Comparison of ENCODE assay signal across 8 mouse cellular contexts in the genomic region with DNA sequence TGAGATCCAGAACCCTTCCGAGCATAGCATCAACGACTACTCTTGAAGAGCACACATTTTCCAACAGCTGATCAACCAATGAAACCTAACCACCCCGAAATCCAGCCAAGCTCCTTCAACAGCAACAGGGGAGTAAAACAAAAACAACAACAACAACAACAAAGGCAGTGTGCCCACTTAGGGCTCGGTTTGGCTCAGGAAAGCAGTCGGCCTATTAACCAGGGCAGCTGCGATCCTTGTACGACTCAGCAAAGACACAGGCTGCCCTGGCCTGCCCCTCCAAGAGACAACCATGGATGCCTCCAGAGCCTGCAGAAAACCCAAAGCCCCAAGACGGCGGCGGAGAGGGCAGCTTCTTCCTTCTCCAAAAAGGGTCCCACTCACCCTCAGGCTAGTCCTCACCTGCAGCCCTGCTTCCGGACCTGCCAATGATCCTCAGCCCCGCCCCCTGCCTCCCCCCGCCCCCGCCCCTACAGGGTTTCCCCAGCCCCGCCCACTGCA. TPM values are rescaled to one million over a fixed set of nuclear protein-coding genes. Genes with fewer than 3 reads are reported as not detected.
DNase-seq lines count a peak whose midpoint lies in the region; ATAC-seq and TF ChIP-seq lines count a peak whose summit lies in the region.

No protein-coding gene starts in this region.

- no peaks in the 10 kb centered on the region for H3K27me3 ChIP-seq in kidney, postnatal 0 days (ENCODE audit: insufficient read depth, low read length)
- H3K27me3 ChIP-seq in heart, postnatal 0 days (ENCODE audit: control insufficient read depth, insufficient read depth, low read length): no peaks in the 10 kb centered on the region
- H3K27me3 ChIP-seq in midbrain, embryonic 10.5 days (ENCODE audit: low read depth, poor library complexity, severe bottlenecking): peaks cover 10% of the 10 kb centered on the region

- H3K9me3 ChIP-seq in kidney, postnatal 0 days (replicated peaks; ENCODE audit: low read length): no peaks in the 10 kb centered on the region
- no peaks in the 10 kb centered on the region for H3K9me3 ChIP-seq in heart, postnatal 0 days (replicated peaks; ENCODE audit: control insufficient read depth, low read length)
- no peaks in the 10 kb centered on the region for H3K9me3 ChIP-seq in midbrain, embryonic 10.5 days (replicated peaks)

- peak overlapping the region; percentile 68 for H3K4me2 ChIP-seq in kidney, postnatal 0 days (ENCODE audit: low read length)
- peak overlapping the region; percentile 87 for H3K4me2 ChIP-seq in heart, postnatal 0 days (ENCODE audit: low read depth, low read length)

- no peak for TF ChIP-seq CTCF in kidney, postnatal 0 days (IDR thresholded peaks at IDR 0.05; ENCODE audit: low read depth)
- TF ChIP-seq CTCF in bone marrow macrophage, adult 2 months (IDR thresholded peaks at IDR 0.05; ENCODE audit: low read depth, low read length): no peak
- TF ChIP-seq CTCF in heart, postnatal 0 days (IDR thresholded peaks at IDR 0.05; ENCODE audit: low read depth): no peak

- H3K27ac ChIP-seq in kidney, postnatal 0 days: peak overlapping the region; percentile 54
- H3K27ac ChIP-seq in bone marrow macrophage, adult 2 months (ENCODE audit: insufficient read depth, low read depth, low read length): no peak overlapping the region
- no peak overlapping the region for H3K27ac ChIP-seq in heart, postnatal 0 days (ENCODE audit: low read depth)
- H3K27ac ChIP-seq in midbrain, embryonic 10.5 days (replicated peaks): peak overlapping the region; percentile 94

- ATAC-seq in kidney, postnatal 0 days (replicated peaks; ENCODE audit: low FRiP score, low read depth): peak; percentile 33; the same call in 1 of the 2 replicates
- ATAC-seq in heart, postnatal 0 days (ENCODE audit: insufficient read depth, low read depth): no peak

- DNase-seq in kidney, postnatal 0 days (ENCODE audit: low spot score): no peak
- DNase-seq in kidney, postnatal 4 days: no peak
- no peak for DNase-seq in heart, postnatal 0 days (ENCODE audit: low spot score)
- no peak for DNase-seq in midbrain, embryonic 10.5 days (ENCODE audit: low spot score)
- no peak for DNase-seq in left cerebral cortex, adult 18-20 months (ENCODE audit: low spot score in 2 of 2)
- no peak for DNase-seq in frontal cortex, adult 2 months (ENCODE audit: extremely low spot score in 1 of 2, low spot score in 1 of 2)
- DNase-seq in urinary bladder, postnatal 14 days (ENCODE audit: low spot score): no peak

- no peak for TF ChIP-seq POLR2A in bone marrow macrophage, adult 2 months (IDR thresholded peaks at IDR 0.05; ENCODE audit: borderline replicate concordance, low read depth, low read length)

- 13% methylated on average over 11 of the region's 15 CpGs for WGBS in kidney, postnatal 0 days
- 14% methylated on average over 14 of the region's 15 CpGs for WGBS in heart, postnatal 0 days
- WGBS in midbrain, embryonic 10.5 days: 18% methylated on average over 15 of the region's 15 CpGs

- TF ChIP-seq EP300 in heart, postnatal 0 days (IDR thresholded peaks at IDR 0.05; ENCODE audit: low read depth): no peak

- peak overlapping the region; percentile 57 for H3K4me3 ChIP-seq in kidney, postnatal 0 days (replicated peaks; ENCODE audit: low read depth, low read length)
- peak overlapping the region; percentile 63 for H3K4me3 ChIP-seq in bone marrow macrophage, adult 2 months (ENCODE audit: insufficient read depth, low read length)
- peak overlapping the region; percentile 74 for H3K4me3 ChIP-seq in heart, postnatal 0 days (ENCODE audit: low read depth, low read length)
- peak overlapping the region; percentile 75 for H3K4me3 ChIP-seq in midbrain, embryonic 10.5 days

- 0 out of 2 replicates have a peak overlapping the region, but pooled peaks have one; percentile 46 for H3K9ac ChIP-seq in kidney, postnatal 0 days (ENCODE audit: low read depth, low read length)
- H3K9ac ChIP-seq in heart, postnatal 0 days (replicated peaks; ENCODE audit: low read depth, low read length): no peak overlapping the region

- no peaks in the 10 kb centered on the region for H3K4me1 ChIP-seq in kidney, postnatal 0 days (replicated peaks; ENCODE audit: insufficient read depth, low read length)
- no peaks in the 10 kb centered on the region; the same call in 1 of the 2 replicates for H3K4me1 ChIP-seq in bone marrow macrophage, adult 2 months (ENCODE audit: control insufficient read depth, insufficient read depth, low read length)
- no peaks in the 10 kb centered on the region for H3K4me1 ChIP-seq in heart, postnatal 0 days (ENCODE audit: control insufficient read depth, insufficient read depth)
- H3K4me1 ChIP-seq in midbrain, embryonic 10.5 days: peaks cover 25% of the 10 kb centered on the region

- no peaks in the 10 kb centered on the region for H3K36me3 ChIP-seq in kidney, postnatal 0 days (ENCODE audit: insufficient read depth, low read length)
- no peaks in the 10 kb centered on the region for H3K36me3 ChIP-seq in heart, postnatal 0 days (replicated peaks; ENCODE audit: control insufficient read depth, insufficient read depth, low read length)
- H3K36me3 ChIP-seq in midbrain, embryonic 10.5 days: no peaks in the 10 kb centered on the region

RNA-seq across cellular contexts. Expression of a gene that starts 1.0 kb away (rescaled TPM):
- 3.1 and 3.4 TPM in 2 replicates for polyA plus RNA-seq in kidney, postnatal 0 days (2015; fragmentation: Nextera tagmentation; extraction: Ambion mirVana)
- 7.4 and 7.6 TPM in 2 replicates for polyA plus RNA-seq in bone marrow macrophage, adult 2 months (2012; ENCODE audit: insufficient read depth, insufficient read length, missing spikeins)
- total RNA-seq in heart, postnatal 0 days (2014; rRNA removed; ENCODE audit: low replicate concordance): 3.4 and 6.9 TPM in 2 replicates
- 2.7 and 3.2 TPM in 2 replicates for polyA plus RNA-seq in heart, postnatal 0 days (2015; fragmentation: Nextera tagmentation; extraction: Ambion mirVana)
- 6.9 and 11.4 TPM in 2 replicates for polyA plus RNA-seq in midbrain, embryonic 10.5 days (2016; fragmentation: Nextera tagmentation; extraction: Ambion mirVana)
- 10 to 100 TPM; 63.7 to 63.9 TPM for total RNA-seq in left cerebral cortex, adult 18-20 months (2021)
- polyA plus RNA-seq in frontal cortex, adult 2 months (2012; rRNA removed): 55.7 and 63.9 TPM in 2 replicates

Comparison
In these comparisons a context has a peak if more than half of its experiments do, and no peak if none do; other contexts are left out.
1. H3K27ac ChIP-seq: peak in kidney, postnatal 0 days (single experiment) and midbrain, embryonic 10.5 days (single experiment); none in bone marrow macrophage, adult 2 months (single experiment) and heart, postnatal 0 days (single experiment).
2. Peak in every context shown above with its lines, with median percentiles within 50 percentile points of each other: H3K4me3 ChIP-seq.